Mouse (Mus musculus): Measurements from ENCODE around the gene St5. TPM values are rescaled to one million over a fixed set of nuclear protein-coding genes. Genes with fewer than 3 reads are reported as not detected.

The St5 gene
- total and polyA plus RNA-seq, 2 experiments from 2014 or later, result 12.3 to 18.0 TPM

- peak; percentile 93 for ATAC-seq
- DNase-seq, result peak; percentile 67
- H3K4me2 ChIP-seq (ENCODE audit: low read depth), result peak overlapping the region; percentile 57
- no peaks in the 10 kb centered on the region for H3K36me3 ChIP-seq (ENCODE audit: insufficient read depth)
- H3K27ac ChIP-seq (ENCODE audit: low read depth, low read length), result peak overlapping the region; percentile 45
- peaks cover 8% of the 10 kb centered on the region; the same call in 1 of the 2 replicates for H3K4me1 ChIP-seq (ENCODE audit: insufficient read depth)
- H3K27me3 ChIP-seq (ENCODE audit: insufficient read depth, low read length), result no peaks in the 10 kb centered on the region
- peak overlapping the region; percentile 33 for H3K4me3 ChIP-seq (ENCODE audit: low read depth, low read length)
- H3K9me3 ChIP-seq (ENCODE audit: low read length), result no peaks in the 10 kb centered on the region
- peak overlapping the region; percentile 40 for H3K9ac ChIP-seq
- WGBS, result 5% methylated on average over 21 of the region's 21 CpGs
- TF ChIP-seq CTCF (IDR thresholded peaks at IDR 0.05; ENCODE audit: low read depth), result 0 out of 2 replicates have a peak, but pooled peaks have one; percentile 29
Observed at GRCm38 (mm10) chr7:109493319-109494316, 209.8 kb downstream of the St5 start.

- ATAC-seq (no peak; the same call in 1 of the 2 replicates), DNase-seq (no peak)
- Histone ChIP-seq H3K27ac (ENCODE audit: low read depth, low read length) (peak overlapping the region; percentile 45; the same call in 1 of the 2 replicates), H3K27me3 (ENCODE audit: insufficient read depth, low read length) (no peaks in the 10 kb centered on the region), H3K36me3 (ENCODE audit: insufficient read depth) (no peaks in the 10 kb centered on the region), H3K4me3 (ENCODE audit: low read depth, low read length) (peak overlapping the region; percentile 33), H3K9ac (peak overlapping the region; percentile 40; the same call in 1 of the 2 replicates), H3K4me1 (ENCODE audit: insufficient read depth) (peaks cover 8% of the 10 kb centered on the region; the same call in 1 of the 2 replicates), H3K9me3 (ENCODE audit: low read length) (no peaks in the 10 kb centered on the region), H3K4me2 (ENCODE audit: low read depth) (peak overlapping the region; percentile 57)
- WGBS, result 59% methylated on average over 18 of the region's 18 CpGs
- TF ChIP-seq CTCF (IDR thresholded peaks at IDR 0.05; ENCODE audit: low read depth), result no peak
Observed at GRCm38 (mm10) chr7:109492616-109493318, 210.6 kb downstream of the St5 start.

- H3K4me2 ChIP-seq (ENCODE audit: low read depth), result no peak overlapping the region
- H3K36me3 ChIP-seq (ENCODE audit: insufficient read depth), result no peaks in the 10 kb centered on the region
- no peak overlapping the region for H3K9ac ChIP-seq
- no peak for TF ChIP-seq CTCF (IDR thresholded peaks at IDR 0.05; ENCODE audit: low read depth)
- H3K4me3 ChIP-seq (ENCODE audit: low read depth, low read length), result no peak overlapping the region
- H3K4me1 ChIP-seq (ENCODE audit: insufficient read depth), result no peaks in the 10 kb centered on the region
- no peak overlapping the region for H3K27ac ChIP-seq (ENCODE audit: low read depth, low read length)
- H3K9me3 ChIP-seq (ENCODE audit: low read length), result no peaks in the 10 kb centered on the region
- WGBS, result 62% methylated on average over 5 of the region's 5 CpGs
- no peaks in the 10 kb centered on the region for H3K27me3 ChIP-seq (ENCODE audit: insufficient read depth, low read length)
- ATAC-seq, result no peak
- no peak for DNase-seq
Observed at GRCm38 (mm10) chr7:109484221-109484620, 219.2 kb downstream of the St5 start.

- no peak overlapping the region for H3K27ac ChIP-seq (ENCODE audit: low read depth, low read length)
- H3K4me1 ChIP-seq (ENCODE audit: insufficient read depth), result no peaks in the 10 kb centered on the region
- H3K9ac ChIP-seq, result no peak overlapping the region
- DNase-seq (peak; percentile 52), ATAC-seq (peak; percentile 83)
- no peaks in the 10 kb centered on the region for H3K27me3 ChIP-seq (ENCODE audit: insufficient read depth, low read length)
- 19% methylated on average over 7 of the region's 7 CpGs for WGBS
- TF ChIP-seq CTCF (IDR thresholded peaks at IDR 0.05; ENCODE audit: low read depth), result peak; percentile 39
- H3K36me3 ChIP-seq (ENCODE audit: insufficient read depth), result no peaks in the 10 kb centered on the region
- H3K4me3 ChIP-seq (ENCODE audit: low read depth, low read length), result no peak overlapping the region
- H3K4me2 ChIP-seq (ENCODE audit: low read depth), result no peak overlapping the region
- H3K9me3 ChIP-seq (ENCODE audit: low read length), result no peaks in the 10 kb centered on the region
Observed at GRCm38 (mm10) chr7:109480765-109481197, 222.6 kb downstream of the St5 start.

GRCm38 (mm10) chr7:109477926-109478325 lies 225.5 kb downstream of the St5 start:
- WGBS, result 81% methylated on average over 3 of the region's 3 CpGs
- Histone ChIP-seq H3K4me1 (ENCODE audit: insufficient read depth) (no peaks in the 10 kb centered on the region), H3K9ac (no peak overlapping the region), H3K36me3 (ENCODE audit: insufficient read depth) (no peaks in the 10 kb centered on the region), H3K27ac (ENCODE audit: low read depth, low read length) (no peak overlapping the region), H3K4me3 (ENCODE audit: low read depth, low read length) (no peak overlapping the region), H3K9me3 (ENCODE audit: low read length) (no peaks in the 10 kb centered on the region), H3K27me3 (ENCODE audit: insufficient read depth, low read length) (no peaks in the 10 kb centered on the region), H3K4me2 (ENCODE audit: low read depth) (no peak overlapping the region)
- ATAC-seq, result no peak
- DNase-seq, result no peak
- no peak for TF ChIP-seq CTCF (IDR thresholded peaks at IDR 0.05; ENCODE audit: low read depth)

Small RNA genes within 50 kb of the gene (microRNA-seq; reads per million reads assigned to microRNA genes)
- 0 to 0.12 reads per million in 2 experiments for gene Gm47284

Other genes with a start within 250 kb of the St5 start
- 2.3 and 3.9 TPM in 2 replicates for gene Trim66, start 195.5 kb downstream of the St5 start, total RNA-seq (2014; rRNA removed)
- gene Trim66, start 195.5 kb downstream of the St5 start, polyA plus RNA-seq (2015; fragmentation: Nextera tagmentation; extraction: Ambion mirVana), result 0.34 and 0.41 TPM in 2 replicates
- gene Rpl27a, start 184.5 kb downstream of the St5 start, total RNA-seq (2014; rRNA removed), result 433 and 606 TPM in 2 replicates
- gene Rpl27a, start 184.5 kb downstream of the St5 start, polyA plus RNA-seq (2015; fragmentation: Nextera tagmentation; extraction: Ambion mirVana), result 94.1 and 102 TPM in 2 replicates
- gene Akip1, start 85 bp upstream of the St5 start, total RNA-seq (2014; rRNA removed), result 7.8 and 15.5 TPM in 2 replicates
- gene Akip1, start 85 bp upstream of the St5 start, polyA plus RNA-seq (2015; fragmentation: Nextera tagmentation; extraction: Ambion mirVana), result 14.3 and 17.5 TPM in 2 replicates
- gene BC051019, start 20.2 kb upstream of the St5 start, total RNA-seq (2014; rRNA removed), result 0.33 and 0.46 TPM in 2 replicates
- gene BC051019, start 20.2 kb upstream of the St5 start, polyA plus RNA-seq (2015; fragmentation: Nextera tagmentation; extraction: Ambion mirVana), result 1.1 and 1.4 TPM in 2 replicates
- not detected in 2 replicates for gene Ascl3, start 28.1 kb upstream of the St5 start, total RNA-seq (2014; rRNA removed)
- gene Ascl3, start 28.1 kb upstream of the St5 start, polyA plus RNA-seq (2015; fragmentation: Nextera tagmentation; extraction: Ambion mirVana), result 0.29 TPM in 1 of 2 replicates, not detected in the other
- 109 and 139 TPM in 2 replicates for gene Tmem9b, start 49.3 kb upstream of the St5 start, total RNA-seq (2014; rRNA removed)
- gene Tmem9b, start 49.3 kb upstream of the St5 start, polyA plus RNA-seq (2015; fragmentation: Nextera tagmentation; extraction: Ambion mirVana), result 157 and 178 TPM in 2 replicates
- 23.6 and 43.4 TPM in 2 replicates for gene Nrip3, start 78.4 kb upstream of the St5 start, total RNA-seq (2014; rRNA removed)
- 14.8 and 21.9 TPM in 2 replicates for gene Nrip3, start 78.4 kb upstream of the St5 start, polyA plus RNA-seq (2015; fragmentation: Nextera tagmentation; extraction: Ambion mirVana)
- gene Scube2, start 162.1 kb upstream of the St5 start, total RNA-seq (2014; rRNA removed), result 1.8 TPM in 2 replicates
- 0.78 and 1.6 TPM in 2 replicates for gene Scube2, start 162.1 kb upstream of the St5 start, polyA plus RNA-seq (2015; fragmentation: Nextera tagmentation; extraction: Ambion mirVana)

Data from forebrain, postnatal 0 days (tissue).